Mouse (Mus musculus) lung, adult 2 months (tissue): ENCODE measurements around the gene Syn3.

Source experiments
- CTCF ChIP-seq: fragments of 200-500 bp; IDR thresholded peaks from 2 replicates; pipeline ENCODE4 v1.5.1; 2011; ENCODE audit warnings: mild to moderate bottlenecking, low read length, control low read depth; ENCODE audit not compliant: insufficient read depth
- POLR2A ChIP-seq: fragments of 200-500 bp; IDR thresholded peaks from 2 replicates; pipeline ENCODE4 v1.6.1; 2011; ENCODE audit warnings: low read depth, mild to moderate bottlenecking, control low read depth, low read length, borderline replicate concordance; ENCODE audit errors: extremely low read depth

- TF ChIP-seq POLR2A (no peak), CTCF (no peak)
Measured at GRCm38 (mm10) chr10:86375903-86376302, 122.8 kb downstream of the Syn3 start.
